Mouse (Mus musculus) embryo, embryonic 9.5 days (tissue): ENCODE data around the gene Itga2b.
"Not testable (repeated sequence)": the region's sequence is repeated elsewhere in the genome, so short reads cannot be mapped to it uniquely, and the experiment has no call there.

Experiments
- DNase-seq: peaks from one replicate; pipeline ENCODE4 v3.0.0-alpha.2; 2017; ENCODE audit errors: extremely low spot score

The Itga2b gene

GRCm38 (mm10) chr11:102411704-102412103, 58.2 kb downstream of the Itga2b start:
- peak; percentile 87 for DNase-seq

GRCm38 (mm10) chr11:102411061-102411460, 58.9 kb downstream of the Itga2b start:
- no peak for DNase-seq

GRCm38 (mm10) chr11:102410345-102410744, 59.6 kb downstream of the Itga2b start:
- not testable (repeated sequence) for DNase-seq

- no peak for DNase-seq
These were observed 60.1 kb downstream of the Itga2b start for GRCm38 (mm10) chr11:102409795-102410330.

- no peak for DNase-seq
These were observed 60.8 kb downstream of the Itga2b start for GRCm38 (mm10) chr11:102408888-102409794.

- DNase-seq, result peak; percentile 96
These were observed 61.5 kb downstream of the Itga2b start for GRCm38 (mm10) chr11:102408344-102408876.

- no peak for DNase-seq
These were observed 62.1 kb downstream of the Itga2b start, which contains the start of gene Slc25a39 for GRCm38 (mm10) chr11:102407834-102408215. Slc25a39 (minus strand) TSS chr11:102407946.

GRCm38 (mm10) chr11:102406900-102407833, 62.8 kb downstream of the Itga2b start:
- DNase-seq, result peak; percentile 91

- no peak for DNase-seq
These were observed 63.5 kb downstream of the Itga2b start for GRCm38 (mm10) chr11:102406401-102406800.

- DNase-seq, result no peak
These were observed 64.2 kb downstream of the Itga2b start for GRCm38 (mm10) chr11:102405544-102406285.

- DNase-seq, result no peak
These were observed 65.5 kb downstream of the Itga2b start for GRCm38 (mm10) chr11:102404161-102405010.

GRCm38 (mm10) chr11:102403657-102404056, 66.3 kb downstream of the Itga2b start:
- DNase-seq, result no peak
